Mouse (Mus musculus) kidney, embryonic 15.5 days (tissue): ENCODE data around the gene Mboat7. TPM values are rescaled to one million over a fixed set of nuclear protein-coding genes. Genes with fewer than 3 reads are reported as not detected.
"Not testable (repeated sequence)": the region's sequence is repeated elsewhere in the genome, so short reads cannot be mapped to it uniquely, and the experiment has no call there.

Experiments
- ATAC-seq: fragments of 200-750 bp; cut with Nextera tagmentation; replicated peaks from 2 replicates; pipeline ENCODE4 v1.8.0; 2017; ENCODE audit warnings: moderate TSS enrichment; ENCODE audit not compliant: low FRiP score
- H3K27ac ChIP-seq: fragments of 300-500 bp; sonication (generic); 2 replicates; pipeline ENCODE4 v1.5.1; 2015; ENCODE audit warnings: mild to moderate bottlenecking, inconsistent platforms
- H3K27me3 ChIP-seq: fragments of 300-500 bp; sonication (generic); 2 replicates; pipeline ENCODE4 v1.6.1; 2015; ENCODE audit warnings: inconsistent platforms
- H3K36me3 ChIP-seq: fragments of 300-500 bp; sonication (generic); 2 replicates; pipeline ENCODE4 v1.6.1; 2015; ENCODE audit warnings: inconsistent platforms
- H3K4me1 ChIP-seq: fragments of 300-500 bp; sonication (generic); 2 replicates; pipeline ENCODE4 v1.6.1; 2015; ENCODE audit warnings: inconsistent platforms
- H3K4me2 ChIP-seq: fragments of 300-500 bp; sonication (generic); 2 replicates; pipeline ENCODE4 v1.6.1; 2015; ENCODE audit warnings: moderate library complexity, mild to moderate bottlenecking, inconsistent platforms
- H3K4me3 ChIP-seq: fragments of 300-500 bp; sonication (generic); replicated peaks from 2 replicates; pipeline ENCODE4 v1.5.1; 2015; ENCODE audit warnings: mild to moderate bottlenecking, inconsistent platforms
- H3K9ac ChIP-seq: fragments of 300-500 bp; sonication (generic); 2 replicates; pipeline ENCODE4 v1.6.1; 2015; ENCODE audit warnings: mild to moderate bottlenecking, inconsistent platforms
- H3K9me3 ChIP-seq: fragments of 300-500 bp; sonication (generic); replicated peaks from 2 replicates; pipeline ENCODE4 v1.6.1; 2016; ENCODE audit warnings: inconsistent platforms
- WGBS: fragments of 180-500 bp; shearing (Covaris S2); methylation state at CpG from one replicate; pipeline ENCODE4 v1.1.7; 2015; ENCODE audit warnings: mixed read lengths; 5-methylcytosine and 5-hydroxymethylcytosine counted together
- polyA plus RNA-seq: library from polyadenylated mRNA; unstranded; fragments of >200 nt; fragmentation: Nextera tagmentation; extraction: Ambion mirVana; gene quantifications from 2 replicates; pipeline ENCODE4 v1.2.1, GENCODE M21; 2015

Mboat7 gene
- 56.9 and 59.6 TPM in 2 replicates for polyA plus RNA-seq

- H3K27ac ChIP-seq = peak within 1 kb of the TSS; percentile 99
- H3K36me3 ChIP-seq = peaks cover 43% of the 10 kb centered on the region
- H3K27me3 ChIP-seq = no peaks in the 10 kb centered on the region
- H3K4me3 ChIP-seq = peak within 1 kb of the TSS; percentile 76
- no peaks in the 10 kb centered on the region for H3K9me3 ChIP-seq
- H3K4me2 ChIP-seq = peak within 1 kb of the TSS; percentile 90
- peaks cover 25% of the 10 kb centered on the region for H3K4me1 ChIP-seq
- peak; percentile 91 for ATAC-seq
- peak within 1 kb of the TSS; percentile 90 for H3K9ac ChIP-seq
- under 1% methylated on average over 55 of the region's 55 CpGs for WGBS
Measured at GRCm38 (mm10) chr7:3692987-3693808, at the start of gene Mboat7. Gene Mboat7, minus strand, starts transcription at chr7:3693523.

DNA sequence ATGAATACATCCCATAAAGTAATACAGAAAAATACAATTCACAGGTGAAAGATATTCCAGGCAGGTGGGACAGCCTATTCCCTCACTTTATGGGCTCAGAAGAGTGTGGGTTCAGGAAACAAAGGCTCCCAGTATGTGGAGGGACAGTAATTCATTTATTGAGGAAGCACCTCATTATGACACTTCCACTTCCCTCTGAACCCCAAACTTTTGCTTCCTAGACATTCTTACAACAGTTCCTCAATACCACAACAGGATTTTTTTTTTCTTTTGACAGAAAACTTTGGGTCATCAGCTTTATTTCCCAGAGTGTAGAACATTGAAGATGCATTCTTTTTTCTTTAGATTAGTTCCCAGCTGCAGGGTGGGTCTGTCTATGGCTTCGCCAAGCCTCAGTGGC lies 39.4 kb upstream of the Mboat7 start:
- ATAC-seq, H3K4me3 ChIP-seq, H3K27ac ChIP-seq, H3K36me3 ChIP-seq, H3K9ac ChIP-seq, H3K4me2 ChIP-seq, H3K4me1 ChIP-seq, H3K27me3 ChIP-seq, H3K9me3 ChIP-seq: not testable (repeated sequence)
- WGBS = no CpG with 5 or more reads among the region's 1 CpGs

GRCm38 (mm10) chr7:3725459-3725858 lies 32.1 kb upstream of the Mboat7 start:
- not testable (repeated sequence) for H3K9me3 ChIP-seq, H3K27me3 ChIP-seq, H3K4me1 ChIP-seq, H3K4me2 ChIP-seq, ATAC-seq, H3K9ac ChIP-seq, H3K36me3 ChIP-seq, H3K4me3 ChIP-seq, H3K27ac ChIP-seq

DNA sequence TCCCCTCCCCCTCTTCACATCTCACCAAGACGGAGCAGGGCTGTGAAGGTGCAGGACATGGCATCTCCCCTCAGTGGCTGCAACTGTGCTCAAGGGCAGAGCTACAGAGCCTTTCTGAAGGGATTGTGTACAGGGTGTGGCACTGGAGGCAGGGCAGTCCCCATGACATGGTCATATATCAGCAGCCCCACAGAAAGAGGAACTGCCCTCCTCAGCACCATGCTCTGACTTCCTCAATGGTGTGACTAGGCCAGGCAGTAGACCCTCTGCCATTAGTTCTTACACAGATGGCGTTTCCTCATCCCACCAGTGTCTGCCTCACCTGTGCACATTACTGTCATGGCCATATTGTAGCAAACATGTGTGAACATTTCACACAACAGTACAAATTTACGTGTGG lies 26.9 kb upstream of the Mboat7 start, which contains the start of gene Pirb:
Gene Pirb, minus strand, starts transcription at position 124 of the 400 bp plus-strand sequence.
- H3K36me3 ChIP-seq, H3K27ac ChIP-seq, H3K9me3 ChIP-seq, ATAC-seq, H3K4me1 ChIP-seq, H3K4me2 ChIP-seq, H3K27me3 ChIP-seq, H3K4me3 ChIP-seq, H3K9ac ChIP-seq: not testable (repeated sequence)
- 57% methylated on average over 1 of the region's 3 CpGs for WGBS

GRCm38 (mm10) chr7:3715249-3715648 lies 21.9 kb upstream of the Mboat7 start:
- no peak overlapping the region for H3K4me3 ChIP-seq
- no peaks in the 10 kb centered on the region for H3K9me3 ChIP-seq
- no peaks in the 10 kb centered on the region for H3K27me3 ChIP-seq
- WGBS = 50% methylated on average over 1 of the region's 1 CpGs
- H3K9ac ChIP-seq = no peak overlapping the region
- H3K4me2 ChIP-seq = no peak overlapping the region
- ATAC-seq = no peak
- no peaks in the 10 kb centered on the region for H3K36me3 ChIP-seq
- H3K4me1 ChIP-seq = no peaks in the 10 kb centered on the region
- no peak overlapping the region for H3K27ac ChIP-seq

DNA sequence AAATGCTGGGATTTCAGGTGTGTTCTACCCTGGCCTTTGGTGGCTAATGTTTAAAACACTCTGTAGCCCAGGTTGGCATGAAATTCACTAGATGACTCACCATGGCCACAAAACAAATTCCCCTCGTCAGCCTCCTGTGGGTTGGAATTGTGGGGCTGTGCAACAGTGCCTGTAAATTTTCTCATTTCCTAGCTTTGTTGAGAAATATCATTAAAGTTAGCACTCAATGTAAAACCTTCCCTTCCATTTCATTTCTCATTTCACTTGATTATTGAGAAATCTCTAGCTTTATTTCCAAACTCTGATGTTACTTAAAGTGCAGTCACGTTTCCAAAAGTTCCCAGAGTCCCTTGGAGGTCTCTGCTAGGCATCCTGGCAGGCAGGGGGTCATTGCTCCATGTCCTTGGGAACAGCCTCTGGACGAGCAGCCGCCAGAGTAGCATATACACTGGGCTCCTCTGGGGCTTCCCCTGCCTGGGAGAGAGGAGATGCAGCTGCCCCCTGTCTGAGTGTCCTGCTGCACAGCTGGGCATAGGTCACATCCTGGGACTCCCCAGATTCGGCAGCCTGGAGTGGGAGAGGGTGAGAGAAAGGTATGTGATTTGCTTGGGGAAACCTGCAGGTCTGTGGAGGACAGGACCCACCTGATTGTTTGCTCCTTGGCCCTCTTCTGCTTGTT lies 19.1 kb upstream of the Mboat7 start:
- Histone ChIP-seq H3K36me3 (peaks cover 10% of the 10 kb centered on the region), H3K27ac (no peak overlapping the region), H3K4me1 (no peaks in the 10 kb centered on the region), H3K4me3 (no peak overlapping the region), H3K27me3 (no peaks in the 10 kb centered on the region), H3K9ac (no peak overlapping the region), H3K9me3 (no peaks in the 10 kb centered on the region), H3K4me2 (no peak overlapping the region)
- WGBS = 24% methylated on average over 5 of the region's 5 CpGs
- ATAC-seq = no peak

DNA sequence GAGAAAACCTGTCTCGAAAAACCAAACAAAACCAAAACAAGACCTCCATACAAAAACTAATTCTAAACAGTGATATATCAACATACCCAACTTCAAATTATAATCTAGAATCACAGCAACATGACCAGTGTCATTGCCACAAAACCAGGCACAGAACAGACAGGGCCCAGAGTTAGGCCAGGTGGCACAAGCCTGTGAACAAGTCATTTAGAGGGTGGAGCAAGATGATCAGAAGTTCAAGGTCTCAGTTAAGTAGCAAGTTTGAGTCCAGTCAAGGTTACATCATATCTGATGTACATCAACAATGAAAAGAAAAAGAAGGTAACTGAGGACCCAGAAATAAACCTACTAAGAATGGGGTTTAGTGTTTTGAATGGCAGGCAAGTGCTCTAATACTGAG lies 15.7 kb upstream of the Mboat7 start:
- Histone ChIP-seq H3K27ac (no peak overlapping the region), H3K4me3 (no peak overlapping the region), H3K27me3 (no peaks in the 10 kb centered on the region), H3K9ac (no peak overlapping the region), H3K9me3 (no peaks in the 10 kb centered on the region), H3K4me2 (no peak overlapping the region), H3K36me3 (peaks cover 31% of the 10 kb centered on the region), H3K4me1 (peaks cover 20% of the 10 kb centered on the region)
- WGBS = 75% methylated on average over 1 of the region's 1 CpGs
- no peak for ATAC-seq

GRCm38 (mm10) chr7:3708447-3708980 lies 15.2 kb upstream of the Mboat7 start:
- 0 out of 2 replicates have a peak overlapping the region, but pooled peaks have one; percentile 62 for H3K27ac ChIP-seq
- H3K9ac ChIP-seq, ATAC-seq, H3K9me3 ChIP-seq, H3K4me3 ChIP-seq, H3K27me3 ChIP-seq, H3K4me2 ChIP-seq: not testable (repeated sequence)
- H3K36me3 ChIP-seq = peaks cover 31% of the 10 kb centered on the region
- WGBS = 31% methylated on average over 5 of the region's 5 CpGs
- peaks cover 20% of the 10 kb centered on the region for H3K4me1 ChIP-seq

GRCm38 (mm10) chr7:3707568-3708413 lies 14.5 kb upstream of the Mboat7 start:
- no peaks in the 10 kb centered on the region for H3K9me3 ChIP-seq
- H3K36me3 ChIP-seq = peaks cover 31% of the 10 kb centered on the region
- 43% methylated on average over 7 of the region's 7 CpGs for WGBS
- 0 out of 2 replicates have a peak overlapping the region, but pooled peaks have one; percentile 62 for H3K27ac ChIP-seq
- no peak for ATAC-seq
- no peak overlapping the region for H3K9ac ChIP-seq
- no peak overlapping the region for H3K4me3 ChIP-seq
- H3K4me2 ChIP-seq = no peak overlapping the region
- peaks cover 20% of the 10 kb centered on the region for H3K4me1 ChIP-seq
- no peaks in the 10 kb centered on the region for H3K27me3 ChIP-seq

DNA sequence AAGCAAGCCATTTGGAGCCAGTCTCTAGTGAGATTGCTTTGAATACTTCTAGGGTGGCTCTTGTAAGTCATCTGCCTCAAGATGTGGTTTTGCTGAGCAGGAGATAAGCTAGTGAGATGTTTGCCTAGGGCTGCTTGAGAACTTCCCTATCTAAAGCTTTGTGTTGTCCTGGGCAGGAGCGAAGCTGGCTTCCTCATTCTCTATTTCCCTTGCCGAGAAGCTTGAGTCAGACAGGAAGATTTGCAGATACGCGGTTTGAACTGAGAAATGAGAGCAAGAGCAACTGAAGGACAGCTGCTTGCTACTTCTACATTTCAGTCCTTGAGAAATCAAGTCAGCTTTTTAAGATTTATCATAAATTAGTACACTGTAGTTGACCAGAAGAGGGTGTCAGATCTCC lies 13.7 kb upstream of the Mboat7 start:
- WGBS = 60% methylated on average over 4 of the region's 4 CpGs
- Histone ChIP-seq H3K9me3 (no peaks in the 10 kb centered on the region), H3K4me3 (0 out of 2 replicates have a peak overlapping the region, but pooled peaks have one; percentile 81), H3K4me2 (peak overlapping the region; percentile 82; the same call in 1 of the 2 replicates), H3K27me3 (no peaks in the 10 kb centered on the region), H3K27ac (peak overlapping the region; percentile 19; the same call in 1 of the 2 replicates), H3K4me1 (peaks cover 20% of the 10 kb centered on the region), H3K36me3 (peaks cover 33% of the 10 kb centered on the region), H3K9ac (no peak overlapping the region)
- ATAC-seq = no peak

DNA sequence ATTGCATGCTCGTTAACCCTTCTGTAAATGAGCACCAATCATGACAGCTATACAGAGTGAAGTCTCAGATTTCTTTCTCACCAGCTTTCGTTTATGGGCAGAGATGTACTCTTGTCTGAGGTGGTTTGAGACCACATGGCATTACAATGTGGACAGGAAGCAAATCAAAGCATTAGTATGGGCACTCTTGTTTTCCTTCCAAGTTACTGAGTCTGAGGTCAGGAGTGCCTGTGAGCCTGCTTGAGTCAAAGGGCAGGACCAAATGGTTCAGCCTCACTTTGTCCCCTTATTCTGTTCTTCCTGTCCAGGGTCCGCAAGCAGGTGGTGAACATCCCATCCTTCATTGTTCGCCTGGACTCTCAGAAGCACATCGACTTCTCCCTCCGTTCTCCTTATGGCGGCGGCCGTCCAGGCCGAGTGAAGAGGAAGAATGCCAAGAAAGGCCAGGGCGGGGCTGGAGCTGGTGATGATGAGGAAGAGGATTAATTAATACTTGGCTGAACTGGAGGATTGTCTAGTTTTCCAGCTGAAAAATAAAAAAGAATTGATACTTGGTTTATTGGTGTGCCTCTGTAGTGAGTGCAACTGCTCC lies 13.1 kb upstream of the Mboat7 start:
- no peaks in the 10 kb centered on the region for H3K27me3 ChIP-seq
- H3K36me3 ChIP-seq = peaks cover 38% of the 10 kb centered on the region
- 56% methylated on average over 11 of the region's 11 CpGs for WGBS
- ATAC-seq = no peak
- H3K9ac ChIP-seq = peak overlapping the region; percentile 81
- H3K4me2 ChIP-seq = peak overlapping the region; percentile 82
- H3K4me1 ChIP-seq = peaks cover 20% of the 10 kb centered on the region
- H3K27ac ChIP-seq = peak overlapping the region; percentile 66
- H3K9me3 ChIP-seq = no peaks in the 10 kb centered on the region
- peak overlapping the region; percentile 81 for H3K4me3 ChIP-seq
